ENCODE assay signal across 8 mouse cellular contexts in genomic region chr1:75398761-75399402, GRCm38 (mm10). TPM values are rescaled to one million over a fixed set of nuclear protein-coding genes. Genes with fewer than 3 reads are reported as not detected.
DNase-seq lines count a peak whose midpoint lies in the region; ATAC-seq and TF ChIP-seq lines count a peak whose summit lies in the region.

No protein-coding gene starts in this region.

- no peaks in the 10 kb centered on the region for H3K27me3 ChIP-seq in C2C12 (ENCODE audit: control insufficient read depth, insufficient read depth, insufficient read length)
- no peaks in the 10 kb centered on the region for H3K27me3 ChIP-seq in Patski
- H3K27me3 ChIP-seq in liver, embryonic 13.5 days, result peaks cover 2% of the 10 kb centered on the region; the same call in 1 of the 2 replicates

- peak; percentile 49 for DNase-seq in Patski (ENCODE audit: low read depth, low spot score)
- DNase-seq in cerebellum, postnatal 14 days, result peak; percentile 81 to 84
- DNase-seq in gastrocnemius, postnatal 4 days (ENCODE audit: low spot score in 2 of 2), result peak; percentile 57 to 71
- peak; percentile 49 for DNase-seq in liver, embryonic 13.5 days
- DNase-seq in neural tube, embryonic 10.5 days (ENCODE audit: extremely low spot score, low spot score), result peak; percentile 75

- H3K79me2 ChIP-seq in C2C12 (ENCODE audit: control insufficient read depth, insufficient read depth), result peaks cover 15% of the 10 kb centered on the region

- peaks cover 19% of the 10 kb centered on the region for H3K4me1 ChIP-seq in liver, embryonic 13.5 days (replicated peaks)

- H3K36me3 ChIP-seq in C2C12 (ENCODE audit: control insufficient read depth, insufficient read depth), result peaks cover 39% of the 10 kb centered on the region
- H3K36me3 ChIP-seq in liver, embryonic 13.5 days, result no peaks in the 10 kb centered on the region

- H3K79me3 ChIP-seq in C2C12 (ENCODE audit: low read depth), result peaks cover 4% of the 10 kb centered on the region

- POLR2A ChIA-PET in Patski (lab: Charles Lee), result interaction anchor here (1.0 kb wide), 1 partner anchor 47 kb away, joined by 3 read pairs; no protein-coding TSS in a partner anchor

- peak overlapping the region; percentile 34; the same call in 1 of the 2 replicates for H3K27ac ChIP-seq in liver, embryonic 13.5 days

- no peak overlapping the region for H3K9ac ChIP-seq in liver, embryonic 13.5 days

- H3ac ChIP-seq in C2C12 (ENCODE audit: control insufficient read depth, insufficient read length, low read depth), result peak overlapping the region; percentile 54

- in situ Hi-C loops in Patski (cut with MboI; ENCODE audit: low pct_unique_long_range_greater_than_20kb), result no loop called here

- TF ChIP-seq CTCF in C2C12 (IDR thresholded peaks at IDR 0.05; ENCODE audit: control insufficient read depth, insufficient read depth, insufficient read length), result peak; percentile 15
- TF ChIP-seq CTCF in Patski (IDR thresholded peaks at IDR 0.05), result no peak

- CTCF ChIA-PET in Patski (lab: Charles Lee), result interaction anchor here (0.8 to 2.8 kb wide), 6 partner anchors 26 to 68 kb away, joined by 3 to 7 read pairs (median 4); partner anchors contain the start of gene Gmppa

- ATAC-seq in Patski, result peak; percentile 73
- peak; percentile 63 for ATAC-seq in inflammation-experienced regulatory T-cells, adult 6 months
- ATAC-seq in liver, embryonic 13.5 days (ENCODE audit: low read depth), result peak; percentile 63
- ATAC-seq in erythroid progenitor cell, adult 5-6 weeks (replicated peaks; ENCODE audit: low FRiP score, poor library complexity, severe bottlenecking), result no peak; the same call in 1 of the 2 replicates

- no peak overlapping the region for H3K4me3 ChIP-seq in C2C12 (ENCODE audit: insufficient read depth, poor library complexity, severe bottlenecking)
- no peak overlapping the region for H3K4me3 ChIP-seq in liver, embryonic 13.5 days (replicated peaks)

- H3K4me2 ChIP-seq in liver, embryonic 13.5 days, result no peak overlapping the region

- no peaks in the 10 kb centered on the region for H3K9me3 ChIP-seq in liver, embryonic 13.5 days (replicated peaks)

- 10% methylated on average over 9 of the region's 9 CpGs for WGBS in liver, embryonic 13.5 days (ENCODE audit: insufficient replicate concordance)

TF ChIP-seq in C2C12, 6 proteins besides CTCF, POLR2A, EP300 and RAD21:
- TF ChIP-seq MYOG (IDR thresholded peaks at IDR 0.05; ENCODE audit: control insufficient read depth, extremely low read depth, insufficient read length) (no peak), MYOD1 (IDR thresholded peaks at IDR 0.05; ENCODE audit: control insufficient read depth, insufficient read length, low read depth) (peak; percentile 12)

RNA-seq across cellular contexts. Expression of gene Speg, which starts 23.8 kb away (rescaled TPM):
- 29.4 TPM for polyA plus RNA-seq in C2C12 (2012; fragmentation: generic; extraction: Trizol)
- polyA plus RNA-seq in Patski (2021), result 73.0 TPM
- 100 to 1,000 TPM; 156 to 170 TPM for total RNA-seq in gastrocnemius, postnatal 4 days (2021)
- polyA plus RNA-seq in inflammation-experienced regulatory T-cells, adult 6 months (2017; shearing (Covaris generic)), result under 1 TPM in 1 of 3 experiments, not detected in 2; 0.34 TPM
- polyA plus RNA-seq in liver, embryonic 13.5 days (2015; fragmentation: Nextera tagmentation; extraction: Ambion mirVana), result 10.3 and 10.7 TPM in 2 replicates
- not detected in 2 replicates for total RNA-seq in erythroid progenitor cell, adult 5-6 weeks (2015; ENCODE audit: low replicate concordance)
- total RNA-seq in erythroid progenitor cell, adult 5-6 weeks (2017; ENCODE audit: low replicate concordance), result 0.13 TPM in 1 of 2 replicates, not detected in the other

RNA-seq across cellular contexts. Expression of gene Gmppa, which starts 36.8 kb away (rescaled TPM):
- polyA plus RNA-seq in C2C12 (2012; fragmentation: generic; extraction: Trizol) (78.8 TPM), Patski (2021) (76.8 TPM)
- 10 to 100 TPM; 43.5 to 49.3 TPM for total RNA-seq in gastrocnemius, postnatal 4 days (2021)
- polyA plus RNA-seq in inflammation-experienced regulatory T-cells, adult 6 months (2017; shearing (Covaris generic)), result 10 to 100 TPM; 44.2 to 67.2 (median 62.7) TPM
- 37.1 and 41.7 TPM in 2 replicates for polyA plus RNA-seq in liver, embryonic 13.5 days (2015; fragmentation: Nextera tagmentation; extraction: Ambion mirVana)
- total RNA-seq in erythroid progenitor cell, adult 5-6 weeks (2015; ENCODE audit: low replicate concordance), result 17.6 and 23.1 TPM in 2 replicates
- total RNA-seq in erythroid progenitor cell, adult 5-6 weeks (2017; ENCODE audit: low replicate concordance), result 3.6 and 10.8 TPM in 2 replicates

RNA-seq across cellular contexts. Expression of gene Des, which starts 38.8 kb away (rescaled TPM):
- polyA plus RNA-seq in C2C12 (2012; fragmentation: generic; extraction: Trizol), result 657 TPM
- polyA plus RNA-seq in Patski (2021), result 0.23 TPM
- 1,000 to 10,000 TPM; 1,760 to 1,859 TPM for total RNA-seq in gastrocnemius, postnatal 4 days (2021)
- polyA plus RNA-seq in inflammation-experienced regulatory T-cells, adult 6 months (2017; shearing (Covaris generic)), result under 1 TPM in 1 of 3 experiments, not detected in 2; 0.64 TPM
- 5.0 and 5.1 TPM in 2 replicates for polyA plus RNA-seq in liver, embryonic 13.5 days (2015; fragmentation: Nextera tagmentation; extraction: Ambion mirVana)
- total RNA-seq in erythroid progenitor cell, adult 5-6 weeks (2015; ENCODE audit: low replicate concordance), result not detected in 2 replicates
- total RNA-seq in erythroid progenitor cell, adult 5-6 weeks (2017; ENCODE audit: low replicate concordance), result not detected in 2 replicates

RNA-seq across cellular contexts. Expression of gene Asic4, which starts 51.4 kb away (rescaled TPM):
- polyA plus RNA-seq in C2C12 (2012; fragmentation: generic; extraction: Trizol) (0.05 TPM), Patski (2021) (0.04 TPM)
- under 1 TPM in 1 of 2 experiments, not detected in 1; 0.13 TPM for total RNA-seq in gastrocnemius, postnatal 4 days (2021)
- polyA plus RNA-seq in inflammation-experienced regulatory T-cells, adult 6 months (2017; shearing (Covaris generic)), result not detected
- 0.14 and 0.25 TPM in 2 replicates for polyA plus RNA-seq in liver, embryonic 13.5 days (2015; fragmentation: Nextera tagmentation; extraction: Ambion mirVana)
- not detected in 2 replicates for total RNA-seq in erythroid progenitor cell, adult 5-6 weeks (2015; ENCODE audit: low replicate concordance)
- not detected in 2 replicates for total RNA-seq in erythroid progenitor cell, adult 5-6 weeks (2017; ENCODE audit: low replicate concordance)

Comparison
In these comparisons a context has a peak if more than half of its experiments do, and no peak if none do; other contexts are left out.
1. RNA of gene Des, which starts 38.8 kb away (polyA plus RNA-seq): 657 TPM in C2C12 (single experiment); 5.0 to 5.1 TPM in liver, embryonic 13.5 days, 0.23 TPM in Patski (single experiment) and 0.64 TPM in inflammation-experienced regulatory T-cells, adult 6 months; every median in the first group is over 100 times any median in the second.
2. Peak in every context shown above with its lines, with median percentiles within 50 percentile points of each other: DNase-seq.